ENCODE assay signal across 10 mouse cellular contexts in genomic region chr11:117940881-117941280, GRCm38 (mm10). TPM values are rescaled to one million over a fixed set of nuclear protein-coding genes. Genes with fewer than 3 reads are reported as not detected.
DNase-seq lines count a peak whose midpoint lies in the region; ATAC-seq and TF ChIP-seq lines count a peak whose summit lies in the region.
"Had no signal": no experiment of that assay in that cellular context is flagged by ENCODE, and none has a peak within 500 bp of the region (broad histone marks: within the 10 kb centered on the region; RNA-seq: fewer than 3 reads in every experiment).

No protein-coding gene starts in this region.

- no peak for DNase-seq in gastrocnemius, adult 2 months
- no peak for DNase-seq in gastrocnemius, postnatal 4 days (ENCODE audit: low spot score in 2 of 2)
- DNase-seq in midbrain, embryonic 10.5 days (ENCODE audit: low spot score): no peak
- DNase-seq in midbrain, postnatal 0 days (ENCODE audit: low spot score): no peak
- DNase-seq in stomach, postnatal 0 days (ENCODE audit: low spot score): no peak
- no peak for DNase-seq in adrenal gland, adult 2 months
- no peak for DNase-seq in kidney, adult 18-20 months

- no peak for TF ChIP-seq CTCF in gastrocnemius, adult 2 months (IDR thresholded peaks at IDR 0.05)
- TF ChIP-seq CTCF in midbrain, postnatal 0 days (IDR thresholded peaks at IDR 0.05): no peak
- no peak for TF ChIP-seq CTCF in stomach, postnatal 0 days (IDR thresholded peaks at IDR 0.05; ENCODE audit: low read depth)

- H3K4me2 ChIP-seq in midbrain, postnatal 0 days (ENCODE audit: low read depth, low read length, poor library complexity, severe bottlenecking): no peak overlapping the region
- no peak overlapping the region for H3K4me2 ChIP-seq in midbrain, embryonic 13.5 days (replicated peaks)
- H3K4me2 ChIP-seq in stomach, postnatal 0 days (replicated peaks; ENCODE audit: low read depth): no peak overlapping the region
- H3K4me2 ChIP-seq: heart, embryonic 11.5 days had no signal

- no peak overlapping the region for H3K9ac ChIP-seq in midbrain, postnatal 0 days (replicated peaks; ENCODE audit: low read length, poor library complexity, severe bottlenecking)
- H3K9ac ChIP-seq in midbrain, embryonic 13.5 days (replicated peaks): no peak overlapping the region
- no peak overlapping the region for H3K9ac ChIP-seq in stomach, postnatal 0 days (ENCODE audit: low read length)
- H3K9ac ChIP-seq: limb, embryonic 12.5 days had no signal

- H3K36me3 ChIP-seq in midbrain, embryonic 10.5 days: no peaks in the 10 kb centered on the region
- no peaks in the 10 kb centered on the region for H3K36me3 ChIP-seq in midbrain, postnatal 0 days (ENCODE audit: insufficient read depth, low read length)
- no peaks in the 10 kb centered on the region for H3K36me3 ChIP-seq in midbrain, embryonic 13.5 days
- H3K36me3 ChIP-seq in stomach, postnatal 0 days (ENCODE audit: control insufficient read depth, insufficient read depth, low read length): no peaks in the 10 kb centered on the region
- H3K36me3 ChIP-seq: limb, embryonic 12.5 days had no signal

- no peak for TF ChIP-seq EP300 in stomach, postnatal 0 days (optimal IDR thresholded peaks at IDR 0.05)

- peak overlapping the region; percentile 85 for H3K27ac ChIP-seq in gastrocnemius, adult 2 months
- H3K27ac ChIP-seq in midbrain, embryonic 10.5 days (replicated peaks): peak overlapping the region; percentile 86
- no peak overlapping the region for H3K27ac ChIP-seq in midbrain, postnatal 0 days (ENCODE audit: low read depth, low read length)
- H3K27ac ChIP-seq in midbrain, embryonic 13.5 days: peak overlapping the region; percentile 79; the same call in 1 of the 2 replicates
- H3K27ac ChIP-seq in stomach, postnatal 0 days (replicated peaks): peak overlapping the region; percentile 82

- no peak overlapping the region for H3K4me3 ChIP-seq in gastrocnemius, adult 2 months
- 0 out of 2 replicates have a peak overlapping the region, but pooled peaks have one; percentile 16 for H3K4me3 ChIP-seq in midbrain, embryonic 10.5 days
- no peak overlapping the region for H3K4me3 ChIP-seq in midbrain, postnatal 0 days (ENCODE audit: low read depth, low read length)
- H3K4me3 ChIP-seq in midbrain, embryonic 13.5 days (replicated peaks): no peak overlapping the region
- no peak overlapping the region for H3K4me3 ChIP-seq in stomach, postnatal 0 days (ENCODE audit: low read depth, low read length)
- H3K4me3 ChIP-seq: limb, embryonic 12.5 days had no signal

- intact Hi-C loops in gastrocnemius, adult 2 months (cut with DNase I): no loop called here

- 91% methylated on average over 6 of the region's 6 CpGs for WGBS in midbrain, embryonic 10.5 days
- 88% methylated on average over 6 of the region's 6 CpGs for WGBS in midbrain, postnatal 0 days
- 90% methylated on average over 6 of the region's 6 CpGs for WGBS in midbrain, embryonic 13.5 days
- 93% methylated on average over 6 of the region's 6 CpGs for WGBS in stomach, postnatal 0 days

- ATAC-seq in midbrain, postnatal 0 days (ENCODE audit: low FRiP score): no peak
- ATAC-seq in midbrain, embryonic 13.5 days: no peak
- ATAC-seq in stomach, postnatal 0 days (ENCODE audit: low FRiP score, low TSS enrichment): no peak

- peaks cover 73% of the 10 kb centered on the region for H3K4me1 ChIP-seq in midbrain, embryonic 10.5 days
- peaks cover 6% of the 10 kb centered on the region; the same call in 1 of the 2 replicates for H3K4me1 ChIP-seq in midbrain, postnatal 0 days (ENCODE audit: insufficient read depth, low read length)
- H3K4me1 ChIP-seq in midbrain, embryonic 13.5 days (replicated peaks): peaks cover 45% of the 10 kb centered on the region
- peaks cover 20% of the 10 kb centered on the region for H3K4me1 ChIP-seq in stomach, postnatal 0 days (replicated peaks; ENCODE audit: control insufficient read depth, insufficient read depth)

- H3K27me3 ChIP-seq in midbrain, embryonic 10.5 days (ENCODE audit: low read depth, poor library complexity, severe bottlenecking): peaks cover 61% of the 10 kb centered on the region
- no peaks in the 10 kb centered on the region for H3K27me3 ChIP-seq in midbrain, postnatal 0 days (ENCODE audit: insufficient read depth, low read length)
- H3K27me3 ChIP-seq in midbrain, embryonic 13.5 days: peaks cover 10% of the 10 kb centered on the region; the same call in 1 of the 2 replicates
- no peaks in the 10 kb centered on the region for H3K27me3 ChIP-seq in stomach, postnatal 0 days (ENCODE audit: control insufficient read depth, insufficient read depth, low read length)
- H3K27me3 ChIP-seq: limb, embryonic 12.5 days had no signal

- H3K9me3 ChIP-seq in midbrain, embryonic 10.5 days (replicated peaks): no peaks in the 10 kb centered on the region
- H3K9me3 ChIP-seq in midbrain, postnatal 0 days (ENCODE audit: low read length): no peaks in the 10 kb centered on the region
- H3K9me3 ChIP-seq in midbrain, embryonic 13.5 days: no peaks in the 10 kb centered on the region
- no peaks in the 10 kb centered on the region for H3K9me3 ChIP-seq in stomach, postnatal 0 days (ENCODE audit: control insufficient read depth, low read length)
- H3K9me3 ChIP-seq: limb, embryonic 12.5 days had no signal

RNA-seq across cellular contexts. Expression of gene Socs3, which starts 29.0 kb away (rescaled TPM):
- 10 to 100 TPM in 1 of 2 experiments, 1 to 10 TPM in 1; 1.7 to 10.1 TPM for total RNA-seq in gastrocnemius, adult 2 months (2021)
- total RNA-seq in gastrocnemius, postnatal 4 days (2021): 10 to 100 TPM; 14.0 to 14.8 TPM
- 14.1 and 14.3 TPM in 2 replicates for polyA plus RNA-seq in midbrain, embryonic 10.5 days (2016; fragmentation: Nextera tagmentation; extraction: Ambion mirVana)
- total RNA-seq in midbrain, postnatal 0 days (2014; rRNA removed): 7.3 and 8.5 TPM in 2 replicates
- polyA plus RNA-seq in midbrain, postnatal 0 days (2015; fragmentation: Nextera tagmentation; extraction: Ambion mirVana): 4.4 and 4.9 TPM in 2 replicates
- polyA plus RNA-seq in midbrain, embryonic 13.5 days (2015; fragmentation: Nextera tagmentation; extraction: Ambion mirVana): 8.3 and 9.3 TPM in 2 replicates
- 13.5 and 15.7 TPM in 2 replicates for polyA plus RNA-seq in stomach, postnatal 0 days (2015; fragmentation: Nextera tagmentation; extraction: Ambion mirVana)
- total RNA-seq in adrenal gland, adult 2 months (2021): 1 to 10 TPM; 3.2 to 6.9 TPM
- 14.1 and 14.8 TPM in 2 replicates for polyA plus RNA-seq in adrenal gland, adult 2 months (2012; rRNA removed)

RNA-seq across cellular contexts. Expression of gene Pgs1, which starts 45.2 kb away (rescaled TPM):
- total RNA-seq in gastrocnemius, adult 2 months (2021): 10 to 100 TPM; 17.2 to 18.0 TPM
- total RNA-seq in gastrocnemius, postnatal 4 days (2021): 10 to 100 TPM; 21.6 to 24.6 TPM
- 45.0 and 46.3 TPM in 2 replicates for polyA plus RNA-seq in midbrain, embryonic 10.5 days (2016; fragmentation: Nextera tagmentation; extraction: Ambion mirVana)
- 62.0 and 72.2 TPM in 2 replicates for total RNA-seq in midbrain, postnatal 0 days (2014; rRNA removed)
- polyA plus RNA-seq in midbrain, postnatal 0 days (2015; fragmentation: Nextera tagmentation; extraction: Ambion mirVana): 55.0 and 61.8 TPM in 2 replicates
- 46.0 and 50.8 TPM in 2 replicates for polyA plus RNA-seq in midbrain, embryonic 13.5 days (2015; fragmentation: Nextera tagmentation; extraction: Ambion mirVana)
- 28.7 and 29.4 TPM in 2 replicates for polyA plus RNA-seq in stomach, postnatal 0 days (2015; fragmentation: Nextera tagmentation; extraction: Ambion mirVana)
- total RNA-seq in adrenal gland, adult 2 months (2021): 10 to 100 TPM; 53.9 to 54.5 TPM
- 99.4 and 165 TPM in 2 replicates for polyA plus RNA-seq in adrenal gland, adult 2 months (2012; rRNA removed)
